8 mouse cellular contexts compared by ENCODE assay signal in genomic region chr4:125116090-125116861, GRCm38 (mm10). TPM values are rescaled to one million over a fixed set of nuclear protein-coding genes. Genes with fewer than 3 reads are reported as not detected.
DNase-seq lines count a peak whose midpoint lies in the region; ATAC-seq and TF ChIP-seq lines count a peak whose summit lies in the region.

No protein-coding gene starts in this region.

- ATAC-seq in kidney, postnatal 0 days (replicated peaks; ENCODE audit: low FRiP score, low read depth), result peak; percentile 11
- no peak for ATAC-seq in liver, embryonic 11.5 days (replicated peaks; ENCODE audit: low FRiP score)
- ATAC-seq in inflammation-experienced regulatory T-cells, adult 6 months, result no peak

- H3K27me3 ChIP-seq in kidney, postnatal 0 days (ENCODE audit: insufficient read depth, low read length), result no peaks in the 10 kb centered on the region
- no peaks in the 10 kb centered on the region for H3K27me3 ChIP-seq in liver, embryonic 11.5 days (replicated peaks; ENCODE audit: control insufficient read depth, insufficient read depth, low read length)

- H3K27ac ChIP-seq in kidney, postnatal 0 days, result no peak overlapping the region; the same call in 1 of the 2 replicates
- peak overlapping the region; percentile 19; the same call in 1 of the 2 replicates for H3K27ac ChIP-seq in liver, embryonic 11.5 days (ENCODE audit: low read depth, low read length)

- H3K4me3 ChIP-seq in kidney, postnatal 0 days (replicated peaks; ENCODE audit: low read depth, low read length), result no peak overlapping the region
- H3K4me3 ChIP-seq in liver, embryonic 11.5 days (ENCODE audit: low read depth, low read length), result no peak overlapping the region

- no peaks in the 10 kb centered on the region for H3K9me3 ChIP-seq in kidney, postnatal 0 days (replicated peaks; ENCODE audit: low read length)
- no peaks in the 10 kb centered on the region for H3K9me3 ChIP-seq in liver, embryonic 11.5 days (ENCODE audit: control insufficient read depth, low read length)

- H3K36me3 ChIP-seq in kidney, postnatal 0 days (ENCODE audit: insufficient read depth, low read length), result peaks cover 4% of the 10 kb centered on the region; the same call in 1 of the 2 replicates
- peaks cover 4% of the 10 kb centered on the region; the same call in 1 of the 2 replicates for H3K36me3 ChIP-seq in liver, embryonic 11.5 days (ENCODE audit: control insufficient read depth, insufficient read depth, low read length)

- WGBS in kidney, postnatal 0 days, result 59% methylated on average over 9 of the region's 9 CpGs
- WGBS in liver, embryonic 11.5 days, result 54% methylated on average over 9 of the region's 9 CpGs

- DNase-seq in ovary, adult 18-20 months (ENCODE audit: low spot score), result peak; percentile 70
- DNase-seq in ovary, postnatal 10 days (ENCODE audit: low spot score), result no peak
- DNase-seq in adrenal gland, postnatal 25 days, result peak; percentile 68
- DNase-seq in frontal cortex, postnatal 14 days (ENCODE audit: low spot score in 2 of 2), result peak; percentile 52 to 72
- DNase-seq in kidney, postnatal 0 days (ENCODE audit: low spot score), result peak; percentile 32
- DNase-seq in liver, embryonic 11.5 days (ENCODE audit: low spot score), result no peak
- peak; percentile 64 for DNase-seq in ovary, postnatal 36 days (ENCODE audit: low spot score)

- no peak overlapping the region for H3K9ac ChIP-seq in kidney, postnatal 0 days (ENCODE audit: low read depth, low read length)
- H3K9ac ChIP-seq in liver, embryonic 11.5 days (ENCODE audit: low read depth, low read length), result no peak overlapping the region

- no peak for TF ChIP-seq CTCF in kidney, postnatal 0 days (IDR thresholded peaks at IDR 0.05; ENCODE audit: low read depth)

- no peak overlapping the region for H3K4me2 ChIP-seq in kidney, postnatal 0 days (ENCODE audit: low read length)
- no peak overlapping the region for H3K4me2 ChIP-seq in liver, embryonic 11.5 days

- peaks cover 13% of the 10 kb centered on the region; the same call in 1 of the 2 replicates for H3K4me1 ChIP-seq in kidney, postnatal 0 days (replicated peaks; ENCODE audit: insufficient read depth, low read length)
- peaks cover 36% of the 10 kb centered on the region for H3K4me1 ChIP-seq in liver, embryonic 11.5 days (replicated peaks; ENCODE audit: control insufficient read depth, insufficient read depth, low read length)

RNA-seq across cellular contexts. Expression of gene Zc3h12a, which starts 11.4 kb away (rescaled TPM):
- 6.8 and 10.8 TPM in 2 replicates for total RNA-seq in adrenal gland, postnatal 25 days (2021)
- polyA plus RNA-seq in kidney, postnatal 0 days (2015; fragmentation: Nextera tagmentation; extraction: Ambion mirVana), result 0.59 and 0.78 TPM in 2 replicates
- 1.0 and 1.3 TPM in 2 replicates for polyA plus RNA-seq in liver, embryonic 11.5 days (2014; fragmentation: Nextera tagmentation; extraction: Ambion mirVana)
- 1 to 10 TPM; 4.6 to 6.5 (median 6.5) TPM for polyA plus RNA-seq in inflammation-experienced regulatory T-cells, adult 6 months (2017; shearing (Covaris generic))

RNA-seq across cellular contexts. Expression of gene Meaf6, which starts 31.3 kb away (rescaled TPM):
- 34.2 and 36.9 TPM in 2 replicates for total RNA-seq in adrenal gland, postnatal 25 days (2021)
- 49.5 and 50.8 TPM in 2 replicates for polyA plus RNA-seq in kidney, postnatal 0 days (2015; fragmentation: Nextera tagmentation; extraction: Ambion mirVana)
- 53.6 and 54.2 TPM in 2 replicates for polyA plus RNA-seq in liver, embryonic 11.5 days (2014; fragmentation: Nextera tagmentation; extraction: Ambion mirVana)
- 10 to 100 TPM; 60.4 to 68.9 (median 64.1) TPM for polyA plus RNA-seq in inflammation-experienced regulatory T-cells, adult 6 months (2017; shearing (Covaris generic))

RNA-seq across cellular contexts. Expression of gene Snip1, which starts 49.8 kb away (rescaled TPM):
- total RNA-seq in adrenal gland, postnatal 25 days (2021), result 18.7 and 20.2 TPM in 2 replicates
- polyA plus RNA-seq in kidney, postnatal 0 days (2015; fragmentation: Nextera tagmentation; extraction: Ambion mirVana), result 25.2 and 26.0 TPM in 2 replicates
- 26.7 and 31.3 TPM in 2 replicates for polyA plus RNA-seq in liver, embryonic 11.5 days (2014; fragmentation: Nextera tagmentation; extraction: Ambion mirVana)
- 1 to 10 TPM; 7.7 to 8.8 (median 8.5) TPM for polyA plus RNA-seq in inflammation-experienced regulatory T-cells, adult 6 months (2017; shearing (Covaris generic))

RNA-seq across cellular contexts. Expression of gene Dnali1, which starts 50.8 kb away (rescaled TPM):
- not detected in 2 replicates for total RNA-seq in adrenal gland, postnatal 25 days (2021)
- polyA plus RNA-seq in kidney, postnatal 0 days (2015; fragmentation: Nextera tagmentation; extraction: Ambion mirVana), result 0.05 and 0.14 TPM in 2 replicates
- polyA plus RNA-seq in liver, embryonic 11.5 days (2014; fragmentation: Nextera tagmentation; extraction: Ambion mirVana), result 0.07 and 0.19 TPM in 2 replicates
- not detected for polyA plus RNA-seq in inflammation-experienced regulatory T-cells, adult 6 months (2017; shearing (Covaris generic))

Comparison
In these comparisons a context has a peak if more than half of its experiments do, and no peak if none do; other contexts are left out.
1. DNase-seq: peak in ovary, adult 18-20 months (single experiment), adrenal gland, postnatal 25 days (single experiment), frontal cortex, postnatal 14 days (2 of 2), kidney, postnatal 0 days (single experiment) and ovary, postnatal 36 days (single experiment); none in ovary, postnatal 10 days (single experiment) and liver, embryonic 11.5 days (single experiment).